Mouse (Mus musculus) ES-E14 (cell line): ENCODE results near the gene Mnat1.

Experiments used
- CHD2 ChIP-seq: IDR thresholded peaks from 2 replicates; pipeline ENCODE4 v1.6.1; 2014; ENCODE audit warnings: mild to moderate bottlenecking, low read depth, low read length, inconsistent platforms
- ZNF384 ChIP-seq: IDR thresholded peaks from 2 replicates; pipeline ENCODE4 v1.6.1; 2012; ENCODE audit warnings: low read depth, low read length, inconsistent platforms

DNA sequence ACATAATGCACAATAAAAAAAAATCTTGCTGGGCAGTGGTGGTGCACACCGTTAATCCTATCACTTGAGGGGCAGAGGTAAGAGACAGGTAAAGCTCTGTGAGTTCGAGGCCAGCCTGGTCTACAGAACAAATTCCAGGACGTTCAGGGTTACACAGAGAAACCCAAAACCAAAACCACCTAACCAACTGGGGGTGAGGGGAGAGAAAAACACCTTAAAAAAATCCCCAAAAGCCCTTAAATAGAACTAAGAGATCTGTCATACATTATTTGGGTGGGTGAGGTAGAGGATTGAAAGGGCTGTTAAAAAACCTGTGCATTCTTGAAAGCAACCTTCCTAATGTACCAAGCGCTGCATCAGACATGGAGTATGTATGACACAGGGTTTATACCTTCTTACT is 85.0 kb downstream of the Mnat1 start:
- TF ChIP-seq ZNF384, result no peak
- TF ChIP-seq CHD2, result no peak
